Mouse (Mus musculus): Measurements from ENCODE around the gene Lce1d. TPM values are rescaled to one million over a fixed set of nuclear protein-coding genes. Genes with fewer than 3 reads are reported as not detected.

The Lce1d gene
- polyA plus RNA-seq (2012; fragmentation: generic; extraction: Trizol): not detected
- long read RNA-seq, experiment 1: 0 reads
- long read RNA-seq, experiment 2: 0 reads

DNA sequence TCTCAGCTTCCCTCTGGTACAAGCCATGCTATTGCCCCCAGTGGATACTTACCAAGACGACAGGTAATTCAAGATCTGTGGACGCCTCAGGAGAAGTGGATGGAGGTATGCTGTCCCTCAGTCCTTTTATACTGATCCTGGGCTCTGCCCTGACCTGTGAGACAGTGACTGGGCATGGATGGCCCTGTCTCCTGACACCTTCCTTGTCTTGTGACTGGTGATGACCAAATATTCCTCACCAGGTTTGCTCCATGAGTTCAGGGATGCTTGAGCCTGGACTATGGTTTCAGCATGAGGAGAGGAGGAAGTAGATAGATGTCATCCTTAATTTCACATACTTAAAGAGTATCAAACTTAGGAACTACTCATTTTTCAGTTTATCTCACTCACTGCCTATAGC is at the start of gene Lce1d:
Lce1d (minus strand) TSS at position 101 of the 400 bp plus-strand sequence.
- Histone ChIP-seq H3K4me3 (ENCODE audit: insufficient read depth, poor library complexity, severe bottlenecking) (no peak within 1 kb of the TSS), H3K79me2 (ENCODE audit: control insufficient read depth, insufficient read depth) (no peaks in the 10 kb centered on the region), H3ac (ENCODE audit: control insufficient read depth, insufficient read length, low read depth) (no peak within 1 kb of the TSS), H3K36me3 (ENCODE audit: control insufficient read depth, insufficient read depth) (no peaks in the 10 kb centered on the region), H3K27me3 (ENCODE audit: control insufficient read depth, insufficient read depth, insufficient read length) (no peaks in the 10 kb centered on the region), H3K79me3 (ENCODE audit: low read depth) (no peaks in the 10 kb centered on the region)
- TF ChIP-seq MYOG (IDR thresholded peaks at IDR 0.05; ENCODE audit: control insufficient read depth, extremely low read depth, insufficient read length): no peak
- TF ChIP-seq USF1 (IDR thresholded peaks at IDR 0.05; ENCODE audit: low read depth): no peak
- TF ChIP-seq MAX (IDR thresholded peaks at IDR 0.05): no peak
- no peak for TF ChIP-seq CTCF (IDR thresholded peaks at IDR 0.05; ENCODE audit: control insufficient read depth, insufficient read depth, insufficient read length)
- no peak for TF ChIP-seq MYOD1 (IDR thresholded peaks at IDR 0.05; ENCODE audit: control insufficient read depth, insufficient read length, low read depth)
- TF ChIP-seq CEBPB (IDR thresholded peaks at IDR 0.05; ENCODE audit: low read depth): no peak
- TF ChIP-seq FOSL1 (IDR thresholded peaks at IDR 0.05; ENCODE audit: insufficient read depth, low read length, poor library complexity, severe bottlenecking): no peak

DNA sequence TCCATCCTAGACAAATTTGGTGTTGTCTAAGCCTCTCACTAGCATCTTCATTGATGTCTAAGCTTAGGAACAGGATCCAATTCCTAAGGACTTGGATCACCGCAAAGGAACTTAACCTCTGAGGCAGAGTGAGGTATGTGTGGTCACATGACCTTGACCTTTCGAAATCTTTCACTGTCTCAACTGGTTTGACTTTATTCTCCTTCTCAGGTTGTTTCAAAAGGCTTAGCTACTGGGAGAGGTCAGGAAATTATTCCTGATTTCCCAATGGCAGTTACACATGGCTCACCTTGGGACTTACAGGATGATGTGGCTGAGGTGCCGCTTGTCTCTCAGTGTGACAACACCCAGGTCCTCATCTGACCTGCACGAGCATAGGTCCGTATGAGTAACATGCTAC is 35.6 kb upstream of the Lce1d start:
- Histone ChIP-seq H3K4me3 (ENCODE audit: insufficient read depth, poor library complexity, severe bottlenecking) (no peak overlapping the region), H3K27me3 (ENCODE audit: control insufficient read depth, insufficient read depth, insufficient read length) (no peaks in the 10 kb centered on the region), H3K36me3 (ENCODE audit: control insufficient read depth, insufficient read depth) (no peaks in the 10 kb centered on the region), H3K79me3 (ENCODE audit: low read depth) (no peaks in the 10 kb centered on the region), H3K79me2 (ENCODE audit: control insufficient read depth, insufficient read depth) (no peaks in the 10 kb centered on the region), H3ac (ENCODE audit: control insufficient read depth, insufficient read length, low read depth) (no peak overlapping the region)
- no peak for TF ChIP-seq MYOG (IDR thresholded peaks at IDR 0.05; ENCODE audit: control insufficient read depth, extremely low read depth, insufficient read length)
- TF ChIP-seq USF1 (IDR thresholded peaks at IDR 0.05; ENCODE audit: low read depth): peak; percentile 26

DNA sequence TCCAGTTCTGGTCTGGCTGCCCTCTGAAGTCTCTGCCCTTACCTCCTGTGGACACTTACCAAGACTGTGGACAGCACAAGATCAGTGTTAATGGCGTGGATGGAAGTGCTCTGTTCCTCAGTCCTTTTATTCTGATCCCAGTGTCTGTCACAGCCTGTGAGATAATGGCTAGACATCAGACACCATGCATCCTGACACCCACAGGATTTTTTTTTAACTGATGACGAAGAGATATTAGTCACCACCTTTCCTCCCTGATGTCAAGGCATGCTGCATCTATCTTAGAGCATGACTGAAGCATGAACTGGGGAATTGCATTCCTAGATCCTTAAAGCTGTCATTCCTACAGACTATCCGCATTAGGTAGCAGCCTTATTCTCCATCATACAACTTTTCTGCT is 33.2 kb upstream of the Lce1d start, which contains the start of gene Lce1f:
Lce1f (minus strand) TSS at position 101 of the 400 bp plus-strand sequence.
- Histone ChIP-seq H3K27me3 (ENCODE audit: control insufficient read depth, insufficient read depth, insufficient read length) (no peaks in the 10 kb centered on the region), H3K4me3 (ENCODE audit: insufficient read depth, poor library complexity, severe bottlenecking) (no peak within 1 kb of the TSS), H3K79me2 (ENCODE audit: control insufficient read depth, insufficient read depth) (no peaks in the 10 kb centered on the region), H3ac (ENCODE audit: control insufficient read depth, insufficient read length, low read depth) (no peak within 1 kb of the TSS), H3K36me3 (ENCODE audit: control insufficient read depth, insufficient read depth) (no peaks in the 10 kb centered on the region), H3K79me3 (ENCODE audit: low read depth) (no peaks in the 10 kb centered on the region)
- TF ChIP-seq MYOD1 (IDR thresholded peaks at IDR 0.05; ENCODE audit: control insufficient read depth, insufficient read length, low read depth) (no peak), CTCF (IDR thresholded peaks at IDR 0.05; ENCODE audit: control insufficient read depth, insufficient read depth, insufficient read length) (no peak)

DNA sequence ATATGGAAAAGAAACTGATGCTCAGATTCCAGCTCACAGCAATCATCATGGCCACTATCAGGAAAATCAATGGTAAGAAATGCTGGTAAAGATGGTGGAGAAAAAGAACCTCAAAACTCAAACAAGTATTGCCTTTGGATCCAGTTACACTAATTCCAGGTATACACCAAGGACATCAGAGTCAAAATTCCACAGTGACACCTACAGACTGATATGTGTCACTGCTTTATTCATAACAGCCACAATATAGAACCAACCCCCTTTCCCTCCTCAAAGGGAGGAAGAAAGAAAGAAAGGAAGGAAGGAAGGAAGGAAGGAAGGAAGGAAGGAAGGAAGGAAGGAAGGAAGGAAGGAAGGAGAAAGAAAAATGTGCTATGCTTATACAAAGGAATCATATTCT is 28.1 kb upstream of the Lce1d start:
- Histone ChIP-seq H3K4me3 (ENCODE audit: insufficient read depth, poor library complexity, severe bottlenecking) (no peak overlapping the region), H3ac (ENCODE audit: control insufficient read depth, insufficient read length, low read depth) (no peak overlapping the region), H3K27me3 (ENCODE audit: control insufficient read depth, insufficient read depth, insufficient read length) (no peaks in the 10 kb centered on the region), H3K36me3 (ENCODE audit: control insufficient read depth, insufficient read depth) (no peaks in the 10 kb centered on the region), H3K79me3 (ENCODE audit: low read depth) (no peaks in the 10 kb centered on the region), H3K79me2 (ENCODE audit: control insufficient read depth, insufficient read depth) (no peaks in the 10 kb centered on the region)
- TF ChIP-seq MAX (IDR thresholded peaks at IDR 0.05) (no peak), CEBPB (IDR thresholded peaks at IDR 0.05; ENCODE audit: low read depth) (no peak), USF1 (IDR thresholded peaks at IDR 0.05; ENCODE audit: low read depth) (no peak), FOSL1 (IDR thresholded peaks at IDR 0.05; ENCODE audit: insufficient read depth, low read length, poor library complexity, severe bottlenecking) (no peak), CTCF (IDR thresholded peaks at IDR 0.05; ENCODE audit: control insufficient read depth, insufficient read depth, insufficient read length) (no peak), MYOD1 (IDR thresholded peaks at IDR 0.05; ENCODE audit: control insufficient read depth, insufficient read length, low read depth) (no peak), MYOG (IDR thresholded peaks at IDR 0.05; ENCODE audit: control insufficient read depth, extremely low read depth, insufficient read length) (no peak)

DNA sequence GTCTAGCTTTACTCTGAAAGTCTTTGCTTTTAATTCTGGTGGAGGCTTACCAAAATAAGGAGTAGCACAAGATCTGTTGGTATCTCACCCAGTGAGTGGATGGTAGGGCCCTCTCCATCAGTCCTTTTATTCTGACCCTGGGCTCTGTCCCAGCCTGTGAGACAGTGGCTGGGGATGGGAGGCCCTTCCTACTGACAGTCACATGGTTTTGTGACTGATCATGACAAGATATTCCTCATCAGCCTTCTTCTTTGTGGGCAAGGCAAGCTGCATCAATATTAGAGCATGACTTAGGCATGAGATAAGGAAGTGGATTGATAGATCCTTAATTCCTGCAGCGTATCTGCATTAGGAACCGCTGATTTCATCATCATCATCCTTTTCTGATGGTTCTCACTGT is 22.0 kb upstream of the Lce1d start, which contains the start of gene Lce1e:
Lce1e (minus strand) TSS at position 101 of the 400 bp plus-strand sequence.
- no peaks in the 10 kb centered on the region for H3K27me3 ChIP-seq (ENCODE audit: control insufficient read depth, insufficient read depth, insufficient read length)
- H3K79me2 ChIP-seq (ENCODE audit: control insufficient read depth, insufficient read depth): no peaks in the 10 kb centered on the region
- no peak within 1 kb of the TSS for H3K4me3 ChIP-seq (ENCODE audit: insufficient read depth, poor library complexity, severe bottlenecking)
- no peaks in the 10 kb centered on the region for H3K79me3 ChIP-seq (ENCODE audit: low read depth)
- no peak for TF ChIP-seq FOSL1 (IDR thresholded peaks at IDR 0.05; ENCODE audit: insufficient read depth, low read length, poor library complexity, severe bottlenecking)
- no peak for TF ChIP-seq USF1 (IDR thresholded peaks at IDR 0.05; ENCODE audit: low read depth)
- TF ChIP-seq CEBPB (IDR thresholded peaks at IDR 0.05; ENCODE audit: low read depth): no peak
- no peak for TF ChIP-seq CTCF (IDR thresholded peaks at IDR 0.05; ENCODE audit: control insufficient read depth, insufficient read depth, insufficient read length)
- no peak for TF ChIP-seq MYOG (IDR thresholded peaks at IDR 0.05; ENCODE audit: control insufficient read depth, extremely low read depth, insufficient read length)
- no peak for TF ChIP-seq MAX (IDR thresholded peaks at IDR 0.05)
- no peak for TF ChIP-seq MYOD1 (IDR thresholded peaks at IDR 0.05; ENCODE audit: control insufficient read depth, insufficient read length, low read depth)
- H3K36me3 ChIP-seq (ENCODE audit: control insufficient read depth, insufficient read depth): no peaks in the 10 kb centered on the region
- H3ac ChIP-seq (ENCODE audit: control insufficient read depth, insufficient read length, low read depth): no peak within 1 kb of the TSS

DNA sequence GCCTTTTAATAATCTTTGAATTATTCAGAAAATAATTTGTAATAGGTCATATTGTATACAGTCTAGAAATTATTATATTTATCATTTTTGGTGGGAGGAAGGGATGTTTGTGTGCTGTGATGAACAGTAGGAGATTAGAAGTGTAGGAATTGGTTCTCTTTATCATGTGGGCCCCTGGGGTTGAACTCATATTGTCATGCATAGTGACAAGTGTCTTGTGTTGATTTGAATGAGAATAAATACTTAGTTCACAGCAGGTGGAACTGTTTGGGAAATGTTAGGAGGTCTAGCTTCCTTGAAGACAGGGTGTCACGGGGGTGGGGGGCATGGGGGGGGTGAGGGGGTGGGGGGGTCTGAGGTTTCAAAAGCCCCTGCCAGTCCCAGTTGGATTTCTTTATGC is 7.6 kb upstream of the Lce1d start:
- H3K36me3 ChIP-seq (ENCODE audit: control insufficient read depth, insufficient read depth): no peaks in the 10 kb centered on the region
- H3K79me2 ChIP-seq (ENCODE audit: control insufficient read depth, insufficient read depth): no peaks in the 10 kb centered on the region
- no peak overlapping the region for H3K4me3 ChIP-seq (ENCODE audit: insufficient read depth, poor library complexity, severe bottlenecking)
- no peaks in the 10 kb centered on the region for H3K79me3 ChIP-seq (ENCODE audit: low read depth)
- TF ChIP-seq CTCF (IDR thresholded peaks at IDR 0.05; ENCODE audit: control insufficient read depth, insufficient read depth, insufficient read length) (no peak), CEBPB (IDR thresholded peaks at IDR 0.05; ENCODE audit: low read depth) (no peak)
- H3K27me3 ChIP-seq (ENCODE audit: control insufficient read depth, insufficient read depth, insufficient read length): no peaks in the 10 kb centered on the region
- no peak overlapping the region for H3ac ChIP-seq (ENCODE audit: control insufficient read depth, insufficient read length, low read depth)

Data from C2C12 (cell line).